Mouse (Mus musculus) ovary, postnatal 10 days (tissue): Measurements from ENCODE around the gene Prdm15.
A peak's percentile ranks its signal among the peaks of the same experiment; 100 is the strongest.

Source experiments
- DNase-seq: peaks from one replicate; pipeline ENCODE4 v3.0.0; 2022; ENCODE audit warnings: low spot score

The Prdm15 gene

DNA sequence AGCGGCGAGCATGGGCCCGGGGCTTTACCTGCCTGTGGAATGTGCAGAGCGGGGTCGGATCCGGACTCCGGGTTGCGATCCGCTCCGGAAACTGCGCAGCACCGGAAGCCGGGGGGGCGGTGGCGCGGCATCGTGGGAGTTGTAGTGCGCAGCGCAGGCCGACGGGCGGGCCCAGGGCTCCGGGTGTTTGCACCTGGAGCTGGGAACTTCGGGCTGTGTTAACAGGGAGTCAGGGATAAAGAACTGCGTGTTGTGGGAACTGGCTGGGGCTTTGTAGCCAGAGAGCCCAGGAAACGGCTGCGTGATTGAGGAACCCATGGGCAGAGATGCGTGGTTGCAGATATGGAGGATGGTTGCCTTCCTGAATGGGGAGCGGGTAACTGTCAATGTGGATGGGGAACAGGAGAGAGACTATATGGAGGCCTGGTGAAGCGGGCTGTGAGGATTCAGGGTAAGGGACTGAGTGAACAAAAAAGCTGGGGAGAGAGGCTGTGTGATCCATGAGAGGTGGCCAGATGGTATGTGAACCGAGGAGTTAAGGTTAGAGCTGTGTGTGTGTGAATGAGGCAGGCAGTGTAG is at the start of gene Prdm15:
Gene Prdm15, minus strand, starts transcription at position 110 of the 579 bp plus-strand sequence.
- peak; percentile 87 for DNase-seq

DNA sequence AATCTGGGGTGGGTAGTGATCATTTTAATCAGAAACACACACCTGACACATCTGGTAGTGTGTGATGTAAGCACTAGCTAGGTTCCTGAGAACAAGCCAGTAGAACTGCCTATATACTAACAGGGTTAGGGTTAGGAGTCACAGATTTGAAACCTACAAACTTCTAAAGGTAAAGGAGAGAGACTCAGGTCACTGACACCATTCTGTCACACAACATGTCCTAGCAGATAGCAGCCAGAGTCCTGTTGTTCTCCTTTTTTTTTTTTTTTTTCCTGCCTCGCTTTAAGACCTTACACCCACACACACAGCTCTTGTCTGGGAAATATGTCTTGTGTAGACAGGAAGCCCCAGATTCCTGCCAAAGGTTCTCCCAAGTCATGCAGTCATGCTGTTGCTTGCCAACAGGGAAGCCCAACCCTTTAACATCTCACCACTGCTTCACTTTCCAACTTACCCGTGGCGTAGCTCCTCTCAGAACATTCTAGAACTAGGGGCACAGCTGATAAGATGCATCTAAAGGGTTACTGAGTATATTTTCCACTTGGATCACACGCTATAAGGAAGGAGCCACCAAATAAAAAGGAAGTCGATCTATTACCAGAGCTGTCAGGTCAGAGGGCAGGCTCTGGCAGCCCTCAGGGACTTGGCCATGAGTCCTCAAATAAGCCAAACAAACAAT is 45.8 kb upstream of the Prdm15 start:
- no peak for DNase-seq

DNA sequence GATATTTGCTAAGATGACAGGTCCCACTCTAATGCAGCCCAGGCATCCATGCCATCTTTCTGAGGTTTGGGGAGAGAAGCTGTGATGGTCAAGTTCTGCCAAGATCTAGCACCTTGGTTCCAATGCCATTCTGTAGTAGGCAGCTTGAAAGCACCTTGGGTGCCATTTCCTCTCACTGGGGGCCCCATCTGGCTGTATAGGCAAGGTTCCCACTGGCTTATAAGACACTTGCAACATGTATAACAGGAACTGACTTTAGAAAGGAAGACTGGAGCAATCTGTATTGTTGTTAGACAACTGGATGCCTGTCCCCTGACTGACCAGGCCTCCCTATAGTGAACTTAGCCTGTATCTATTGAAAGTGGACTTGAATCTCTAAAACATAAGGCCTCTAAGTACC is 36.1 kb upstream of the Prdm15 start:
- DNase-seq: no peak

DNA sequence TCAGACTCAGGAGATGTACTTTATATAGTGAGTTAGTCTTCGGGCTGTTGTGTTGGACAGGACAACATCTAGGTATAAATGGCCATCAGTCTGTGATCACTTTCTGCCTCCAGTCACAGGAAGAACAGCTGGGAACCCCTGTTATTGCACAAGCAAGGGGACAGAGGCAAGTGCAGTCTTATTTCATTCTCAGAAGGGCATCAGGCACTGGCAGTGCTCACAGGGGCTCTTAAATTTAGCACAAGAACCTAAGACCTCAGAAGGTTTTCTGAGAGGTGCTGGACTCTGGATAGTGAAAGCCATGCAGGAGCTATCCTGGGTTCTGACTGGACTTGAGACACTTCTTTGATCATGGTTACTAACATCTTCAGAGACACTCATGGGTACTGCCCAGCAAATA is 32.0 kb upstream of the Prdm15 start:
- DNase-seq: no peak

DNA sequence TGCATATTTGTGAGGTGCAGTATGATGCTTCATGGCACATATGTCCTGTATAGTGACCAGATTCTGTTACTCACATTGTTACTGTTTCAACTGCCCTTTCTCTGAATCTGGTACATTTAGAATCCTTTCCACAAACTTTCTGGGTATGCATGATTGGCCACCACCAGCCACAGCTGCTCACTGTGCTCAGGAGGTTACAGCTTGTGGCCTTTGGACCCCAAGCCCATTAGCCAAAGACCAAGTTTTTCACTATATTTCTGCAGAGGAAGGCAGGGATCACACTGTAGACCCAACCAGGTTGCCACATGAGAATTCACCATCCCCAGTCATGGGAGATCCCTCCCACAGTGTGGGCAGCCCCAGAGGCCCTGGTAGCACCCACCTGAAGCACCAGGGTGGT is 31.2 kb upstream of the Prdm15 start:
- DNase-seq: no peak

DNA sequence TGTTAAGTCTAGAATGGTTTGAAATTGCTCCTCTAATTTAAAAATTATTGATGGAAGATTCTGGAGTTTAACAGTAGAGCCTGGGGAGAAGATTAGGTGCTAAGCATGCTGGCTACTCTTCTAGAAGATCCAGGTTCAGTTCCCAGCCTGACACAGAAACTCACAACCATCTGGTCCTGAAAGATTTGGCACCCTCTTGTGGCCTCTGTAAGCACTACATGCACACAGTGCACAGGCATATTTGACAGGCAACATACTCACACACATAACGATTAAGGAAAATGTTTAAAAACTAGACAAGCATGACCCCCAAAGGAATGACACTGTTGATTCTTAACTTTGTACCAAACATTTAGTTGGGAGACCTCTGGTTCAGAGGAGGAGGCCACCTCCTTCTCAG is 27.5 kb upstream of the Prdm15 start:
- DNase-seq: no peak

DNA sequence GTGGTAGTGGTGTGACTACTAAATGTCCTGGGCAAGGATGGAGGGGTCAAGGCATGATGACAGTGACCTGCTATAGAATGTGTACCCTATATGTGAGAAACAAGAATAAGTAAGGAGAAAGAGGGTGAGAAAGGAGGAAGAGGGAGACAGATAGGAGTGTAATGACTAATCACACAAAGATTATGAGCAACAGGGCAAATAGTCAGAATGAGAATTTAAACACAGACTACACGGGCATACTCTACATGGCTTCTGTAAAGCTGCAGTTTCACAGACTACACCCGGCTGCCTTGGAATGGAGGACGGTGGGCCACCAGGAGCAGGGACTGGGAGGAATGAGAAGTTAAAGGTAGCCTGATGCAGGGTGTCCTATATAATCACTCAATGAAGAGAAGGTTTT is 25.9 kb upstream of the Prdm15 start:
- no peak for DNase-seq

DNA sequence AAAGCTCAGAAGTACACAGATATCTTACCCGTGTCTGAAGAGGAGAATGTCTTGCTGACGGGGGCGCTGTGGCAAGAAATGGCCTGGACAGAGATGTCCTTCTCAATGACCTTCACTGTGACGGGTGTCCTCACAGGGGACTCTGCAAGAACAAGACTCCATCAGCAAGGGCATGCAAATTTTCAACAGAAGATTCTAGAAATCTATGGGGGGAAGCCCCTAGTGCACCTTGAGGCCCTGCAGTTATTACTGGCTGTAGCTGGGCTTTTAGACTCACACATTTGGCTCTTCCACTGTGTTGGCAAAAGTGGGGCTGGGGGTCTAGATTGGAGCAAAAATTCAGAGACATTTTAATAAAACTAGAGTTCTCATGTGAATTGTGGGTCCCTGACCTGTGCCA is 23.5 kb upstream of the Prdm15 start:
- no peak for DNase-seq

DNA sequence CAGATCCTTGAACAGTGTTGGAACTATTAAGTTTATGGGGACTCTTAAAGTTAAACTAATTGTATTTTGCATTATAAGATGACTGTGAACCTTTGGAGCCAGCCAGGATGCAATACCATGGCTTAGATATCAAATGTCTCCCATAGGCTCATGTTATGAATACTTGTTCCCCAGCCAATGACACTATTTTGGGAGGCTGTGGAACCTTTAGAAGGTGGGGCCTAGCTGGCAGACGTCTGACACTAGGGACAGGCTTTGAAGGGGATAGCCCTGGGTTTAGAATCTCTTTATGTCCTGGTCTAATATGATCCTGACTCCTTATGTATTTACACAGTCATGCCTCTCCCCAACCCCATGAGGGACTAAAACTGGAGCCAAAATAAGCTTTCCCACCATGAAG is 22.7 kb upstream of the Prdm15 start:
- no peak for DNase-seq

DNA sequence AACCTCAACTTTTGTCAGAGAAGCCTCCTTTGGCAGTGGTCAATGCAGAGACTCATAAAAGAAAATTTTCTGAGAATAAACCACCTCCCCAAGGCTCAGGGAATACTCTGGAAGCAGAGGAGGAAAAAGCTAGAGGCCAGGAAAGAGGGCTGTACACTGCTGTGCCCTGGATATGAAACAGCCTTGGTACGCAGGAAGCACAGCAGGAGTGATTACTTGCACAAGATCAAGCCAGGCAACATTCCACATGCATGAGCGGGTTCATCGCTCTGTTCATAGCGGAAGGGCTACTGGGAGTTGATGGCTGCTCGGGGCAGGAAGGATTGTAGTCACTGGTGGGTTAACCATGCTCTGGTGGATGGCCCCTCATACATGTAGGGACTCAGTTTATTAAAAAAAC is 21.0 kb upstream of the Prdm15 start:
- no peak for DNase-seq

DNA sequence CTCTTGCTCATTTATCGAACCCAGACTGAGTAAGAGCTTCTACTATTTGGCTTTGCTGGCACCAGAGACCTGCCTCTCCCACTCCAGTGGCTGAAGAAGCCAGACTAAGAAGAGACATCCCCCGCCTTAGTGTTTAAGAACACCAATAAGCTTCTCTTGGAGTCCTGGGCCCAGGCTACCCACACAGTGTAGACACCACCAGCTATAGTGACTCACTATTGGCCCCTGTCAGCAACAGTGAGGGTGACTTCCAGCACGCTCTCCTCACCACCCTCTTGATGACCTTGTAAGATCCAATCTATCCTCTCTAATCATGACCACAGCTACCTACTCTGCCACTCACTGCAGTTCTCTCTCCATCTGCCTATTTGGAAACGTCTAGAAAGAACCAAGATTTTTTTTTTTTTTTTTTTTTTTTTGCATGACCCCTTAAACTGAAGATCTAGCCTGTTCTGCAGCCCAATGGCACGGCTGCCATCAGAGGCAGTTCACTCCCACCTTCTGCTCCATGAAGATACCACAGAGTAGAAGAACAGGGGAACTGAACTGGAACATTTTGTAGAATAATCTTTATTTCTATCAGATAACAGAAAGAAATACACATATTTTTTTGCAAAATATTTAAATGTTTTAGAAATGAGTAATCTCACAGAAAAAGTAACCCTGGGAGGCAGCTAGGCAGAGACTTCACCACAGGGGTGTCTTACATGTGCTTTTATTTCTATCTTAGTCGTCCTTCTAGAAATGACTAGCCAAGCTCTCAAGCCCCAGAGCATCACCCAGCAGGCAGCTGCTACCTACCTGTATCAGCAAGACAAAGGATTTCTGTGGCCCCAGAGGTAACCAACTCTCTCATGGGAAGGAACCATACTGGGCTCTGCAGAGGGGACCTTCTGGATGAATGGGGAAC is 17.8 kb upstream of the Prdm15 start:
- no peak for DNase-seq

DNA sequence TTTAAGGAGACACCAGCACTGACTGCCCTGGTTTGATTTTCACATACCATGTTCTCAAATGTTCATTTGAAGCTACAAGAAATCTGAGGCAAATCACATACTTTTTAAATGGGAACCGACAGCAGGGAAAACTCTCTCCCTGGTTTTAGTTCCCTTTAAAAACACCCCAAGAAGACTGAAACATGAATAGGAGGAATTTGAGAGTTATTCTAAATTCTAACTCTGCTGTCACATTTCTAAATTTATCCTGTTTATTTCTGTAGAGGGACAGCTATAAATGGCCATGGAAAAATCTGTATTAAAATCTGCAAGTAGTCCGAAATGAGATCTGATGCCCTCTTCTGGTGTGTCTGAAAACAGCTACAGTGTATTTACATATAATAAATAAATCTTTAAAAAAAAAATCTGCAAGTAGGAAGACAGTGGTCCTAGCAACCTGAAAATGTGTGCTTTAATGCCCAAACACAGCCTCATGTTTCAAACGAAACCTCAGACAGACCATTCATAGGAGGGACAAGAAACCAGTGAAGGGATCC is 12.3 kb upstream of the Prdm15 start:
- DNase-seq: no peak

DNA sequence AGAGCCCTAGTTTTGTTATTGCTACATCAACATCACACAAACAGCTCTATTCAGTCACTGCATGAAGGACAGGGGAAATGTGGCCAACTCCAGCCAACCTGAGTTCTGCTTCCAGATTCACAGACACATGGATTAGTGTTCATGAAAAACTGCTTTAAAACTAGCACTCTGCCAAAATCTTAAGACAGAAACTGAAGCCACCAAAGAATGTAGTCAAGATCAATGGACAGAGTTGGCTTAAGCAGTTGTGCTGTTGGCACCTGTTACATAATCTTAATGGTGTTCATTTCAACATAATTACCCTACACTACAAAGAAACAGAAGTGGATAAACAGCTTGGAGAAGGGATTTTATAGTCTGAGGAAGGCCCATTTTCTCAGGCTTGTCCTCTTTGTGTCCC is 4.4 kb upstream of the Prdm15 start:
- no peak for DNase-seq

DNA sequence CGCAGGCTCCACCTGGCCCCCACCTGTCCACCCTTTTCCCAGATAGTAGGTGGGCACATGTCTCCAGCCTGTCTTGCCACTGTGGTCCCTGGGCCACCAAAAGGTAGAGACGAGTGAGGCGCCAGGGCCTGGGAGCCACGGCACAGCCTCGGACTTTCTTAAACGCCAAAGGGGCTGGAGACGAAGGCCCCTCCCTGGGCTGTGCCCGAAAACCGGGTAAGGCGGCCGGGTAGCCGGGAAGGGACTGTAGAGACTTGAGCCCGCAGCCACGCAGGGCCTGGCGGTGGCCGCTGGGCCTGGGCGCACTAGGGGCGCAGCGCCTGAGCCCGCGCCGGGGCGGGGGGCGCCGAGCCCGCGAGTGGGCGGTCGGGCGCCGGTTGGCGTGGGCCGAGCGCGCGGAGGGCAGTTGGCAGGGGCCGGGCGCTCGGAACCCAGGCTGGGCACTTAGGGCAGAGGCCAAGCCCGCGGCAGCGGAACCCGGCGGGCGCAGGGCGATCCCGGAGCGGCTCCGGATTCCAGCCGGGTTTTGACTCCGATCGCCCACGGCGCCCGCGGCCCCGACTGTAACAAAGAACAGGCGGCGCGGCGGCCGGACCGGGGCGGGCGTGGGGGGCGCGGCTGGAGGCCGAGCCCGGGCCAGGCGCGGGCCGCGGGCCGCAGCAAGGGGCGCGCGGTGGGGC is 449 bp downstream of the Prdm15 start:
- DNase-seq: peak; percentile 82

DNA sequence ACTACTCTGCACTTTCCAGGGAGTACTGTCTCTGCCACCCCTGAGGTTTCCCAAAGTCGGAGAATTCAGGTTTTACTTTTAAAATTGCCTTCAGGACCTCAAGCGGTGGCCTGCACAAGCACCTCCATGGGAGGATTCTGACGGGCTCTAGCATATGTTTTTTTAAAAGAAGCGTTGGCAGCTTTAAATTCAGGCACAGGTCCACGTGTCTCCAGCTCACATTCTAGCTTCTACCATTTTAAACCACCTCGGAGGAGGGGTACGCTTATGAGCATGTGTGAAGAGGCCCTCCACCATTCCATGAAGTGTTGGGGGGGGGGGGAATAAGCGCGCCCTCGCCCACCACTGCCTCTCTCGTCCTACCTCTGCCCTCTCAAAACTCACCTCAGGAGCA is 986 bp downstream of the Prdm15 start:
- no peak for DNase-seq

DNA sequence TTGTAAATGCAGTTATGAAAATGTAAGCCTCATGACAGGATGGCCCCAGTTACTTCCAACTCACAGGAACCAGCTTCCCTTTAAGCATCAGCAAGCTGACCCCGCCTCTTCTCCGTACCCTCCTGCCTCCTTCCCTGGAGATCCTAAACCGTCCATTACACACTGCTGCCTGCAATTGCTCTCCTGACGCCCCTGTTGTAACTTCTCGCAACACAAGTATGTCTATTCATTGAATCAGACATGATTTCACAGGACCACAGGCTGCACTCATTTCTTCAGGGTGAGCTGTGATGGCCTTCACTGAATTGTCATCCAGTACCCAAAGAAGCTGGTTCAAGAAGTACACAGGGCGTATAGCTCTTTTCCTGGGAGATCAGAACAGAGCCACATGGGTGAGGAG is 2.8 kb downstream of the Prdm15 start:
- DNase-seq: no peak

DNA sequence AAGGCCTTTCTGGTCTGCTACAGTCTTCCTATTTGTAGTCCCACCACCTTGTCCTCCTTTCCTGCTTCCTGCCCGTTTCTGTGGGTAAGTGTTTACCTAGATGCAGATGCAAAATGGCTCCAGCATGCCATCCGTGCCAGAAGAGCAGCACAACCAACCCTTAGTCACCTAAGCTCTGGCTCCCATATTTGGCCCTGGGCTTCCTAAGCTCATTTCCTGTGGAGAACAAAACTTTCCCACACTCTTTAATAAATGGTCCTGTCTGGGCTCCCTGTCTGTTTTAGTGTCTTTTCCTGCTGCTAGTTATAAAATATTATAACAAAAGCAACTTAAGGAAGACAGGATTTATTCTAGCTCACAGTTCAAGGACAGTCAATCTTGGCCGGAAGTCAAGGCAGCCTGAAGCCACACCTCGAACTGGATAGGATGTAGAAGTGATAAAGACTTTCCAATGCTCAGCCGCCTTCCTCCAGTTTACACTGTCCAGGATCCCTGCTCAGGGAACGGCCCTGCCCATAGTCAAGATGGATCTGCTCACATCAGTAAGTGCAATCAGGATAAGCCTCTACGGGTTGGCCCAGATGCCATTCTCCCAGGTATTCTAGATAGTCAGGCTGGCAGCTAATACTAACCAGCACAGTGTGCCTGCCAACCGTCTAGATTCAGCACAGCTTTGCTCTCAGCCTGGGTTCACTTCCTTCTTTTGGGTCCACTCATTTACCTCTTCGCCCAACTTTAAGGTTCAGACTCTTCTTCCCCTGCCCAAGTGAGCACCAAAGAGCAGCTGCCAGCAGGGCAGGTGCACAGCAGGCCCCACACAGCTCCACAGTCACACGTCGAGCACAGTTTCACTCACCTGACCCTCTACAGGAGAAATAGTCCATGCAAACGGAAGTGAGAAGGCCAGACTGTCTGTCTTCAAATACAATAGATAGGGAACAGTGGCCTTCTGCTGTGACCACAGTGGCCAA is 6.4 kb downstream of the Prdm15 start:
- no peak for DNase-seq

DNA sequence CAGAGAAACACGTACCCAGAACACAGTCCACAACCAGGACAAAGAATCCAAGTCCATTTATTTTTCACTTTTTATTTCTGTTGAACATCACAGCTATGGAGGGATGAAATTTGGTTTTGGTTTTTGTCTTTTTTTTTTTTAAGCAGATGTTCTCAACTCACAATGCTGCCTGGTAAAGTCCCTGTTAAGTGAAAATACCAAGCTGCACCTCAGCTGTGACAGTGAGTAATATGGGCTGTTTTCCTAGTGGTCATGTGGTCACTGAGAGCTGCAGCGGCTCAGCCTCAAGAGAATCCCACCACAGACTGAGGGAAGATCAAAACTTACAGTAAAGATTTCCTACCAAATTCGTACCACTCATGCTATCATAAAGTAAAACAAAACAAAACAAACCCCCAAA is 19.5 kb downstream of the Prdm15 start:
- no peak for DNase-seq

DNA sequence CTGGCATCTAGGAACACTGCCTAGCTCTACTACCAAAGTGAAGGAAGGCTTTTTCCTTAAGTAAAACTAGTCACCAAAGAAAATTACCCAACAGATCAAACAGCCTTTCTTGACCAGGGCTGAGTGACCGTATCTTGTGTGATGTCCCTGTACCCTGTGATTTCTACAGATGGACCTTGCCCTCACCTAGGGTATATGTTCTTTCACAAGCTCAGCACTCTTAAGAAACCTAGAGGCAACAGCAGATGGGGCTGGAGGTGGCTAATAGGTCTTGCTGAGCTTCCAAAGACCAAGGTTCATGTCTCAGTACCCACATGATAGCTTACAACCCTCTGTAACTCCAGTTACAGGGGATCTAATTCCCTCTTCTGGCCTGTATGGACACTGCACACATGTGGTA is 23.4 kb downstream of the Prdm15 start:
- DNase-seq: no peak

DNA sequence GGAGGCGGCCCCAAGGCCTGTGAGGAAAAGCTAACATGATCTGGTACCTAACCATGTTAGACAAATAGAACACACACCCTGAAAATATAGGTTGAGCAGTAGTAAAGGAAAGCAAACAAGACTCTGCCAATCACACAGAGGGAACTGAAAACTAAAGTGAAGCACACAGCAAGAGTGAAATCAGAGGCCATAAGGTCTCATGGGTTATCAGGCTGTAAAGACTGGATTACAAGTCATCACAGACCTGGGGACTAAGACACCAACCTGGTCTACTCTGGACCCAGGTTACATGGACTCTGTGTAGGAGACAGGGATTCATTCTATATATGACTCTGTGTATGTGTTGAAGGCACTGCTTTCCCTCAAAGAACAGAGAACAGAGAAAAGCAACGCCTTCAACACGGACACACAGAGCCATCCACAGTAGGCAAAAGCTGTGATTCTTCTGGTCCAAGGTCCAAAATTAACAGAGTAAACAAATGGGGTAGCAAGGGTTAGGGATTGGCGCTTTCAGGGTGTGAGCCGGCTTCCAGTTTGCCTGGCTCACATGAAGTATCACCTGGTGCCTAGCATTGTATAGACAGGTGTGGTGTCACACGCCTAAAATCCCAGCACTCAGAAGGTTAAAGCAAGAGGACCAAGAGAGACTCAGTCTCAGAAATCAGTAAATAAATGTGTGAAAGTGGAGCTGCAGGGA is 28.2 kb downstream of the Prdm15 start:
- no peak for DNase-seq

DNA sequence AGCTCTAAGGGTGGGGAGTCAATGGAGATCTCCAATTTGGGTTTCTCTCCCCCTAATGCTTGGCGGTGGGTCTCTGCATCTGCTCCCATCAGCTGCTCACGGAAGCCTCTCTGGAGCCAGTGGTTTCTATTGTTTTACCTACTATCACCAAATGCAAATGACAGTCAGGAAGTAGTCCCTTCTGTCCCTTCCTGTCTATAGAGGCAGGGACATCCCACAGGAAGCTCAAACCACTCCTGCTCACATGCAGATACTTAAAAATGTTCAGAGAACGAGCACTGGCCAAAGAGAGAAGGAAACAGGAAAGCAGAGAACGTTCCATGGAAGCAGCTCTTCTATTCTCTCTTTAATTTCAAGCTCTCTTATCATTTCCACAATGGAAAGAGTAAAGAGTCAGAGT is 32.1 kb downstream of the Prdm15 start:
- no peak for DNase-seq
